Mouse (Mus musculus) erythroblast, adult 5-6 weeks (primary cell): ENCODE data around the gene Cd72. TPM values are rescaled to one million over a fixed set of nuclear protein-coding genes. Genes with fewer than 3 reads are reported as not detected.

ENCODE experiments used
- ATAC-seq: replicated peaks from 2 replicates; pipeline ENCODE4 v1.8.0; 2016; ENCODE audit warnings: moderate number of reproducible peaks, mild to moderate bottlenecking, moderate TSS enrichment, inconsistent platforms; ENCODE audit not compliant: poor library complexity, low FRiP score, severe bottlenecking
- total RNA-seq, 2 experiments: library from RNA; stranded (forward) in 1 of 2; stranded (reverse) in 1 of 2; fragments of 150-400 nt in 1 of 2; fragments of 200-764, 138-1000 nt in 1 of 2; gene quantifications; 2 replicates each; pipeline versions ENCODE4 v1.2.3 to v1.2.4; 2015 to 2017; ENCODE audit warnings: low replicate concordance in 2 of 2

Gene Cd72
- total RNA-seq, 2 experiments from 2014 or later: 0.43 to 2.1 TPM

- no peak for ATAC-seq
Observed at GRCm38 (mm10) chr4:43478906-43479832, 24.7 kb upstream of the Cd72 start.

GRCm38 (mm10) chr4:43478534-43478858 lies 24.1 kb upstream of the Cd72 start:
- peak; percentile 44 for ATAC-seq

GRCm38 (mm10) chr4:43477857-43478533 lies 23.6 kb upstream of the Cd72 start:
- ATAC-seq: peak; percentile 98

- ATAC-seq: no peak
Observed at GRCm38 (mm10) chr4:43476604-43477003, 22.2 kb upstream of the Cd72 start.

GRCm38 (mm10) chr4:43473636-43474035 lies 19.2 kb upstream of the Cd72 start:
- ATAC-seq: no peak

GRCm38 (mm10) chr4:43470301-43470700 lies 15.9 kb upstream of the Cd72 start:
- ATAC-seq: no peak

- no peak for ATAC-seq
Observed at GRCm38 (mm10) chr4:43466872-43467271, 12.4 kb upstream of the Cd72 start.

GRCm38 (mm10) chr4:43465935-43466334 lies 11.5 kb upstream of the Cd72 start:
- ATAC-seq: no peak

GRCm38 (mm10) chr4:43463102-43463501 lies 8.7 kb upstream of the Cd72 start:
- ATAC-seq: no peak

- no peak for ATAC-seq
Observed at GRCm38 (mm10) chr4:43457124-43457523, 2.7 kb upstream of the Cd72 start.

- ATAC-seq: no peak
Observed at GRCm38 (mm10) chr4:43456470-43456869, 2.0 kb upstream of the Cd72 start.

- ATAC-seq: no peak
Observed at GRCm38 (mm10) chr4:43453413-43453812, 1.0 kb downstream of the Cd72 start.

GRCm38 (mm10) chr4:43452315-43452714 lies 2.1 kb downstream of the Cd72 start:
- no peak for ATAC-seq

GRCm38 (mm10) chr4:43448554-43448953 lies 5.9 kb downstream of the Cd72 start:
- no peak for ATAC-seq

GRCm38 (mm10) chr4:43447251-43447650 lies 7.2 kb downstream of the Cd72 start:
- no peak for ATAC-seq

GRCm38 (mm10) chr4:43443511-43443910 lies 10.9 kb downstream of the Cd72 start:
- no peak for ATAC-seq

- ATAC-seq: peak; percentile 38
Observed at GRCm38 (mm10) chr4:43442456-43443361, 11.7 kb downstream of the Cd72 start.

- ATAC-seq: peak; percentile 97
Observed at GRCm38 (mm10) chr4:43442044-43442443, 12.4 kb downstream of the Cd72 start.

GRCm38 (mm10) chr4:43441639-43442038 lies 12.8 kb downstream of the Cd72 start, which contains the start of gene Tesk1:
Gene Tesk1, plus strand, starts transcription at chr4:43441939.
- ATAC-seq: no peak

GRCm38 (mm10) chr4:43432832-43433231 lies 21.6 kb downstream of the Cd72 start:
- no peak for ATAC-seq
